Mouse (Mus musculus) WW6 (cell line): ENCODE measurements at regions not wholly inside any gene's neighbourhood (a gene's known extent, or its start where the extent isn't known, plus 50 kb on each side); places are given as distances from the start of the nearest gene placed in this dataset.
"Not testable (repeated sequence)": the region's sequence is repeated elsewhere in the genome, so short reads cannot be mapped to it uniquely, and the experiment has no call there.

ENCODE experiments used
- DNase-seq: peaks from one replicate; pipeline ENCODE4 v3.0.0-alpha.2; 2013; ENCODE audit warnings: low read depth, low spot score

GRCm38 (mm10) chr3:39776278-39777039 lies 754.6 kb upstream of the Intu start:
- DNase-seq: no peak

- DNase-seq: no peak
Measured at GRCm38 (mm10) chr3:39779690-39780218, 751.3 kb upstream of the Intu start.

- no peak for DNase-seq
Measured at GRCm38 (mm10) chr3:39780270-39780669, 750.8 kb upstream of the Intu start.

GRCm38 (mm10) chr3:39784901-39785300 lies 746.2 kb upstream of the Intu start:
- DNase-seq: no peak

GRCm38 (mm10) chr3:39809586-39809985 lies 721.5 kb upstream of the Intu start:
- DNase-seq: no peak

GRCm38 (mm10) chr3:39814814-39815213 lies 716.3 kb upstream of the Intu start:
- DNase-seq: no peak

GRCm38 (mm10) chr3:39830488-39831056 lies 700.5 kb upstream of the Intu start:
- DNase-seq: no peak

GRCm38 (mm10) chr3:39838377-39839145 lies 692.5 kb upstream of the Intu start:
- DNase-seq: no peak

GRCm38 (mm10) chr3:39840946-39841345 lies 690.1 kb upstream of the Intu start:
- no peak for DNase-seq

- no peak for DNase-seq
Measured at GRCm38 (mm10) chr3:39845123-39845522, 686.0 kb upstream of the Intu start.

- DNase-seq: no peak
Measured at GRCm38 (mm10) chr3:39848829-39849228, 682.3 kb upstream of the Intu start.

- DNase-seq: no peak
Measured at GRCm38 (mm10) chr3:39857214-39857839, 673.8 kb upstream of the Intu start.

GRCm38 (mm10) chr3:39876046-39876445 lies 655.0 kb upstream of the Intu start:
- DNase-seq: not testable (repeated sequence)

- no peak for DNase-seq
Measured at GRCm38 (mm10) chr3:39884370-39884769, 646.7 kb upstream of the Intu start.

- no peak for DNase-seq
Measured at GRCm38 (mm10) chr3:39888376-39888775, 642.7 kb upstream of the Intu start.

- DNase-seq: no peak
Measured at GRCm38 (mm10) chr3:39889222-39889621, 641.9 kb upstream of the Intu start.

- DNase-seq: no peak
Measured at GRCm38 (mm10) chr3:39898961-39899360, 632.1 kb upstream of the Intu start.

GRCm38 (mm10) chr3:39900207-39900606 lies 630.9 kb upstream of the Intu start:
- DNase-seq: no peak

GRCm38 (mm10) chr3:39904377-39904776 lies 626.7 kb upstream of the Intu start:
- no peak for DNase-seq

GRCm38 (mm10) chr3:39908676-39909362 lies 622.3 kb upstream of the Intu start:
- no peak for DNase-seq

GRCm38 (mm10) chr3:39909642-39910041 lies 621.4 kb upstream of the Intu start:
- no peak for DNase-seq
